Mouse (Mus musculus) MEL (cell line): ENCODE results near the gene Gm4792. TPM values are rescaled to one million over a fixed set of nuclear protein-coding genes. Genes with fewer than 3 reads are reported as not detected.

ENCODE experiments used
- DNase-seq: peaks from one replicate; pipeline ENCODE4 v3.0.0; 2011; ENCODE audit warnings: low read depth, low spot score
- H3K27ac ChIP-seq: 2 replicates; pipeline ENCODE4 v1.5.1; 2012; ENCODE audit warnings: low read depth, mild to moderate bottlenecking, control low read depth, low read length, moderate library complexity; ENCODE audit not compliant: control insufficient read depth
- H3K27me3 ChIP-seq, 2 experiments: fragments of 150-350 bp in 1 of 2; sonication (generic) in 1 of 2; 2 replicates each; pipeline ENCODE4 v1.6.1; 2012; ENCODE audit warnings: low read length in 2 of 2, mild to moderate bottlenecking in 2 of 2, improper control_type of control experiment in 1 of 2, moderate library complexity in 1 of 2; ENCODE audit not compliant: insufficient read depth in 2 of 2, control insufficient read depth in 1 of 2
- H3K36me3 ChIP-seq, 2 experiments: 2 replicates each; pipeline ENCODE4 v1.6.1; 2012 to 2014; ENCODE audit warnings: low read length in 2 of 2, improper control_type of control experiment in 1 of 2, inconsistent platforms in 1 of 2, mild to moderate bottlenecking in 1 of 2; ENCODE audit not compliant: insufficient read depth in 2 of 2, control insufficient read depth in 1 of 2
- H3K4me1 ChIP-seq, 2 experiments: fragments of 150-350 bp in 1 of 2; sonication (generic) in 1 of 2; 2 replicates each; pipeline ENCODE4 v1.6.1; 2012; ENCODE audit warnings: low read length in 2 of 2, improper control_type of control experiment in 1 of 2, mild to moderate bottlenecking in 1 of 2; ENCODE audit not compliant: insufficient read depth in 2 of 2, control insufficient read depth in 1 of 2
- H3K4me3 ChIP-seq, 2 experiments: fragments of 150-350 bp in 1 of 2; sonication (generic) in 1 of 2; 2 replicates each; pipeline ENCODE4 v1.5.1; 2012; ENCODE audit warnings: low read depth in 2 of 2, low read length in 2 of 2, mild to moderate bottlenecking in 2 of 2, moderate library complexity in 2 of 2, control low read depth in 1 of 2, improper control_type of control experiment in 1 of 2; ENCODE audit not compliant: control insufficient read depth in 1 of 2, insufficient read depth in 1 of 2
- H3K79me2 ChIP-seq: 2 replicates; pipeline ENCODE4 v1.6.1; 2012; ENCODE audit warnings: mild to moderate bottlenecking, low read length, moderate library complexity; ENCODE audit not compliant: control insufficient read depth, poor library complexity, insufficient read depth
- H3K9ac ChIP-seq: 2 replicates; pipeline ENCODE4 v1.6.1; 2012; ENCODE audit warnings: low read depth, mild to moderate bottlenecking, control low read depth, low read length, moderate library complexity; ENCODE audit not compliant: control insufficient read depth, poor library complexity, severe bottlenecking
- H3K9me3 ChIP-seq: fragments of 150-350 bp; sonication (generic); replicated peaks from 2 replicates; pipeline ENCODE4 v1.6.1; 2012; ENCODE audit warnings: mild to moderate bottlenecking, low read length, improper control_type of control experiment, moderate library complexity; ENCODE audit not compliant: insufficient read depth
- E2F4 ChIP-seq: IDR thresholded peaks from 2 replicates; pipeline ENCODE4 v1.6.1; 2011; ENCODE audit warnings: low read depth, low read length, improper control_type of control experiment, borderline replicate concordance
- GABPA ChIP-seq: IDR thresholded peaks from 2 replicates; pipeline ENCODE4 v1.6.1; 2012; ENCODE audit warnings: low read depth, mild to moderate bottlenecking, inconsistent platforms, low read length, improper control_type of control experiment, moderate library complexity
- GATA1 ChIP-seq: IDR thresholded peaks from 2 replicates; pipeline ENCODE4 v1.6.1; 2011; ENCODE audit warnings: low read depth, low read length, improper control_type of control experiment
- MAFK ChIP-seq: IDR thresholded peaks from 2 replicates; pipeline ENCODE4 v1.6.1; 2011; ENCODE audit warnings: low read depth, mild to moderate bottlenecking, low read length, improper control_type of control experiment, borderline replicate concordance
- MAZ ChIP-seq: IDR thresholded peaks from 2 replicates; pipeline ENCODE4 v1.6.1; 2012; ENCODE audit warnings: low read depth, mild to moderate bottlenecking, inconsistent platforms, low read length, improper control_type of control experiment
- MXI1 ChIP-seq: IDR thresholded peaks from 2 replicates; pipeline ENCODE4 v1.6.1; 2011; ENCODE audit warnings: mild to moderate bottlenecking, low read depth, low read length, improper control_type of control experiment
- MYC ChIP-seq: IDR thresholded peaks from 2 replicates; pipeline ENCODE4 v1.6.1; 2011; ENCODE audit warnings: low read depth, mild to moderate bottlenecking, low read length, improper control_type of control experiment, moderate library complexity
- SIN3A ChIP-seq: IDR thresholded peaks from 2 replicates; pipeline ENCODE4 v1.6.1; 2012; ENCODE audit warnings: low read length, improper control_type of control experiment, inconsistent platforms
- SMC3 ChIP-seq: IDR thresholded peaks from 2 replicates; pipeline ENCODE4 v1.6.1; 2011; ENCODE audit warnings: low read depth, low read length, improper control_type of control experiment
- TBP ChIP-seq: IDR thresholded peaks from 2 replicates; pipeline ENCODE4 v1.8.0; 2011; ENCODE audit warnings: low read depth, low read length, improper control_type of control experiment
- TCF12 ChIP-seq: IDR thresholded peaks from 2 replicates; pipeline ENCODE4 v1.6.1; 2014; ENCODE audit warnings: low read depth, mild to moderate bottlenecking, inconsistent platforms, low read length, improper control_type of control experiment, moderate library complexity
- UBTF ChIP-seq: IDR thresholded peaks from 2 replicates; pipeline ENCODE4 v1.6.1; 2012; ENCODE audit warnings: low read depth, mild to moderate bottlenecking, inconsistent platforms, low read length, improper control_type of control experiment, moderate library complexity, borderline replicate concordance; ENCODE audit not compliant: insufficient read depth
- USF1 ChIP-seq: IDR thresholded peaks from 2 replicates; pipeline ENCODE4 v1.6.1; 2014; ENCODE audit warnings: low read depth, mild to moderate bottlenecking, inconsistent platforms, low read length, improper control_type of control experiment, moderate library complexity
- USF2 ChIP-seq, 2 experiments: IDR thresholded peaks; 2 replicates each; pipeline ENCODE4 v1.6.1; 2011 to 2012; ENCODE audit warnings: improper control_type of control experiment in 2 of 2, low read length in 2 of 2, borderline replicate concordance in 1 of 2, inconsistent platforms in 1 of 2, low read depth in 1 of 2, mild to moderate bottlenecking in 1 of 2; ENCODE audit not compliant: insufficient read depth in 1 of 2
- ZC3H11A ChIP-seq: IDR thresholded peaks from 2 replicates; pipeline ENCODE4 v1.6.1; 2012; ENCODE audit warnings: low read depth, mild to moderate bottlenecking, inconsistent platforms, low read length, improper control_type of control experiment
- ZKSCAN1 ChIP-seq: IDR thresholded peaks from 2 replicates; pipeline ENCODE4 v1.6.1; 2012; ENCODE audit warnings: low read depth, mild to moderate bottlenecking, inconsistent platforms, low read length, improper control_type of control experiment, moderate library complexity
- ZNF384 ChIP-seq: IDR thresholded peaks from 2 replicates; pipeline ENCODE4 v1.6.1; 2012; ENCODE audit warnings: low read depth, mild to moderate bottlenecking, inconsistent platforms, low read length, improper control_type of control experiment
- polyA plus RNA-seq, 2 experiments: library from polyadenylated mRNA; stranded (reverse) in 1 of 2; unstranded in 1 of 2; fragments of >175 nt in 1 of 2; fragments of >200 nt in 1 of 2; gene quantifications; 2 replicates each; pipeline versions ENCODE4 v1.2.1 to v1.2.4; 2012; ENCODE audit warnings: low replicate concordance in 2 of 2, low read depth in 1 of 2; ENCODE audit not compliant: insufficient read length in 2 of 2, insufficient read depth in 1 of 2, missing spikeins in 1 of 2
- total RNA-seq: library from RNA; depleted of rRNA; stranded (reverse); fragments of 300-350 nt; gene quantifications from 2 replicates; pipeline ENCODE4 v1.2.3, GENCODE M21; 2012

Gm4792 gene
- total and polyA plus RNA-seq, 3 experiments = not detected

- peak; percentile 67 for DNase-seq
- TF ChIP-seq SIN3A (peak; percentile 75), MXI1 (peak; percentile 68), UBTF (no peak)
- no peaks in the 10 kb centered on the region; a peak in 1 of 4 replicates for H3K27me3 ChIP-seq
These were observed 7.0 kb upstream of the Gm4792 start for GRCm38 (mm10) chr10:94305526-94305925.

GRCm38 (mm10) chr10:94304064-94304657 is 5.7 kb upstream of the Gm4792 start:
- TF ChIP-seq ZC3H11A (no peak), GABPA (no peak), ZNF384 (no peak), MYC (no peak), TCF12 (no peak), MAZ (no peak), TBP (no peak), USF1 (no peak), E2F4 (no peak), USF2 (IDR thresholded peaks at IDR 0.05; ENCODE audit: borderline replicate concordance in 1 of 2, insufficient read depth in 1 of 2, low read depth in 1 of 2, low read length in 2 of 2) (no peak), MAFK (no peak), UBTF (no peak), GATA1 (no peak), SMC3 (no peak), MXI1 (no peak), ZKSCAN1 (no peak)
- H3K27ac ChIP-seq = no peak overlapping the region
- H3K4me3 ChIP-seq = no peak overlapping the region
- DNase-seq = no peak
- no peaks in the 10 kb centered on the region for H3K79me2 ChIP-seq
- no peaks in the 10 kb centered on the region for H3K4me1 ChIP-seq
- no peaks in the 10 kb centered on the region for H3K36me3 ChIP-seq
- no peaks in the 10 kb centered on the region for H3K9me3 ChIP-seq
- peaks cover 0 to 4% of the 10 kb centered on the region in 2 experiments; a peak in 2 of 4 replicates for H3K27me3 ChIP-seq
- no peak overlapping the region for H3K9ac ChIP-seq

More at GRCm38 (mm10) chr10:94305526-94305925, 7.0 kb upstream of the Gm4792 start:
- no peaks in the 10 kb centered on the region for H3K79me2 ChIP-seq
- H3K4me3 ChIP-seq = no peak overlapping the region
- H3K9me3 ChIP-seq = no peaks in the 10 kb centered on the region
- H3K27ac ChIP-seq = no peak overlapping the region
- H3K4me1 ChIP-seq = no peaks in the 10 kb centered on the region
- H3K9ac ChIP-seq = no peak overlapping the region
- H3K36me3 ChIP-seq = no peaks in the 10 kb centered on the region
